Mouse (Mus musculus): ENCODE data around the gene Casp8.
"Not testable (repeated sequence)": the region's sequence is repeated elsewhere in the genome, so short reads cannot be mapped to it uniquely, and the experiment has no call there.

Gene Casp8

DNA sequence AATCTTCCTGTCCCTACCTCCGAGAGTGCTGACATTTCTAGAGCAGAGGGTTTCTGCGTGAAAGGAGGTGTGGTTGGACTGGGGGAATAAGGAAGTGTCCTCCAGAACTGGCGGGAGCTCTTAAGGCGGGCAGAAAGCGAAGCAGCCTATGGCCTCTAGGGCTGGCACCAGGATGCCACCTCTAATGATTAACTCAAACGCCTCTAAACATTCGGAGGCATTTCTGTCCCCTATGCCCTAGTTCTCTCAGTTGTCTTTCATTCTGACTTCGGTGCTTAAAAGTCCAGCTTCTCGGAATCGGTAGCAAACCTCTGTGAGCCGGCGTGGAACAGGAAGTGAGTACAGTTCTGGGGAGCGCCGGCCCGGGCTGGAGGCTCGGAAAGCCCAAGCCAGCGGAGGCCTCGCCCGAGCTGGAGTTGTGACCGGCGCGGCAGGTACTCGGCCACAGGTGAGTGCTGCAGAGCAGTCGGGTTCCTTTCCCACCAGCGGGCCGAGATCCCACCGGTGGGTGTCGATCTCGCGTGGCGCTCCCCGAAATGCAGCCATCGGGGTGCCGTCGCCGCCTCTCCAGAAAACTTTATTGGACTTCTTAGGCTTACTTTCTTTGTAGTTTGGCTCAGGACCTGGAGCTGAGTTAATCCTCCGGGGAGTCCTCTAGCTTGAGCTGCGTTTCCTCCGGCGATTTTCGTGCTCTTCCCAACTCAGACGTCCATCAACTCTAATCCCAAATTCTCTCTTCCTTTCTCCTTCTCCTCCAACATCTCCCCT is at the start of gene Casp8:
Gene Casp8, plus strand, starts transcription at position 84 of the 768 bp plus-strand sequence.
- peak; percentile 76 to 90 for DNase-seq

DNA sequence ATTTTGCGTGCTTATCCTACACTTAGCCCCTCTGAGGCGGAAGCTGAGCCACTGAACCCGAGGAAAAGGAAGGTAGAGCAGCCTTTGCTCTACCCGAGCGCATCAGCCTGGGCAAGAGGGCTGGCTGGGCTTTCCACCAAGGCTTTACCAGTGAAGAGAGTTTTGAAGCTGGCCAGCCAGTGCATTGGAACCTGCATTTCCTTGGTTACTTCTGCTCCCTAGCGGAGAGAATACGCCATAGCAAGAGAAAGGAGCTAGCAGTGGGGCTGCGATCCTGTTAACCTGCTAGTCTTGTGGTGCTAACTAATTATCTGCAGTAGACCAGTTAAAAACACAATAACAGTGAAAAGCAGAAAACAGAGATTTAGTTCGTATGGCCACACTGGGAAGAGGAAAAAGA is 48.3 kb upstream of the Casp8 start:
- DNase-seq: peak; percentile 66 to 76

DNA sequence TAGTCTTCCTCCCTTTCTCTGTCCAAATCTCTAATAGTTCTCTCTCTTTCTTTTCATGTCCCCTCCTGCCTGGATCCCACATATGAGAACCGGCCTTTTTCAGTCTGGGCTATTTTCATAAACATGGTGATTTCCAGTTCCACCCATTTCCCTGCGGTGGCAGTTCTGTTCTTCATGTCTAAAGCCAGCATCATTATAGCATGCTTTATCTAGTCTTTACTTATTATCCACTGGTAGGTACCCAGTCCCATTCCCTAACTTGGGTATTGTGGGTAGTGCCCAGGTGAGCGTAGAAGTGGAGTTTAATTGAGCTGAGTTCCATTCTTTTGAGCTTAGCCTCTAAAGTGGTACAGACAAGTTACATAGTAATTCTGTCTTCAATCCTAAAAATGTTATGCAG is 35.7 kb upstream of the Casp8 start:
- DNase-seq: no peak

GRCm38 (mm10) chr1:58760581-58760980 is 34.6 kb upstream of the Casp8 start:
- DNase-seq: no peak

GRCm38 (mm10) chr1:58761391-58762275 is 33.5 kb upstream of the Casp8 start:
- peak; percentile 55 to 65 for DNase-seq

DNA sequence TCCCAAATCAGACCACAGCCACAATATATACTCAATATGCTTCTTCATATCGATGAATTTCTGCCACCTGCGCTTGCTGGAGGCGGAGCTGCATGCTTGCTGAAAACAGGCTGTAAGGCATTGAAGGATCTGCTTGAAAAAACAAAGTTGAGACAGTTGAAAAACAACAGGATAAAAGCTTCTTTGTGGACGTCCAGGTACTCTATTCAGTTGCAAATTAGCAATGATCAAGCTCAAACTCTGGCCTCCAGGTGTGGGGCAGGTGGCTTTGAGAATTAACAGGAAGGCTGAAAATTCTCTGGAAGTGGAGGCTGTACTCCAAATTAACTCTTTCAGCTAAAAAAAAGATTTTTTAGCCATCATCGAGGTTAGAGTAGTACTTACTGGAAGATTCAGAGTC is 32.6 kb upstream of the Casp8 start:
- DNase-seq: no peak

DNA sequence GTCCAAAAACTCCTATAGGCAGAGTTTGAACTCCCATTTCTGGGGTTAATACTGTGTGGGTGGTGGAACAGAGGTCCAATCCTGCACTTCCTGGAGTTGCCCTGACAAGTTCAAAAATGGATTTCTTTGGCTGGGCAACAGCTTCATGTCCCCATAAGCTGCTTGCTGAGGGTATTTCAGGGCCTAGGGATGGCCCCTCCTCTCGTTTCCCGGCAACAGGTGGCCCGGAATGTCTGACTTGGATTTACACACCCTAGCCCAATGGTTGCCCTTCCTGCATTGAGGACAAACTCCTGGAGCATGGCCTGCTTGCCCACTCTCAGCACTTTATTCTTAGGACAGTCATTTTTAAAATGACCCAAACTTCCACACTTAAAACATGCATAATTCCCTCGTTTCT is 28.7 kb upstream of the Casp8 start:
- DNase-seq: not testable (repeated sequence)

DNA sequence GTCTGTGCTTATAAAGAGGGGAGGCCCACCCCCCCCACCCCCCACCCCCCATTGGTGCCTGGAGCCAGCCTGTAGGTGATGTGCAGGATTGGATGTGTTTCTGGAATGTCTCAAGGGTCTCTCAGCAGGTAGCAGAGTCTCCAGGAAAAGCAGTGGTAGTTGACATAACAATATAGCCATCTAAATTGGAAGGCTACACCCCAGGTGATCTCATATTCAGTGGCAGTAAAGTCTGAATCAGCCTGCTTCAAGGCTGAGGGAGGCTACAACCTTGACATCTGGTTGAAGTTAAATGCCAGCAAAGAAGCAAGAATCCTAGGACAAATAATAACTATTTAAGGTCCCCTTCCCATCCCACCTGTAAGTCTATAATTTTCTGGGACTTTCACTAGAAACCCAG is 26.0 kb upstream of the Casp8 start:
- no peak for DNase-seq

DNA sequence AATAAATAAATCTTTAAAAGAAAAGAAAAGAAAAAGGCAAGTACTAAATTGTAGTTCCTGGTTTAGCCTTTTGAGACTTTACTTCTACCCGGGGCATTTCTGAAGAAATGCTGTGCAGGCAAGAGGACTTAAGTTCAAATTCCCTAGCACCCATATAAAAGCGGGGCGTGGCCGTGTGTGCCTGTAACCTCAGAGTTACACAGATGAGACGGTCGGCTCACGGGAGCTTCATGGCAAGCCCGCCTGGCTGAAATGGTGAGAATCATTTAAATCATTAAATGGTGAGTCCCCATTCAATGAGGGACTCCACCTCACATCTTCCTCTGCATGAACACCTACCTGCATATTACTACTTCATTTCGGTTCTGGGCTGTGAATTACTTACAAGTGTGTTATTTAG is 25.5 kb upstream of the Casp8 start:
- no peak for DNase-seq

DNA sequence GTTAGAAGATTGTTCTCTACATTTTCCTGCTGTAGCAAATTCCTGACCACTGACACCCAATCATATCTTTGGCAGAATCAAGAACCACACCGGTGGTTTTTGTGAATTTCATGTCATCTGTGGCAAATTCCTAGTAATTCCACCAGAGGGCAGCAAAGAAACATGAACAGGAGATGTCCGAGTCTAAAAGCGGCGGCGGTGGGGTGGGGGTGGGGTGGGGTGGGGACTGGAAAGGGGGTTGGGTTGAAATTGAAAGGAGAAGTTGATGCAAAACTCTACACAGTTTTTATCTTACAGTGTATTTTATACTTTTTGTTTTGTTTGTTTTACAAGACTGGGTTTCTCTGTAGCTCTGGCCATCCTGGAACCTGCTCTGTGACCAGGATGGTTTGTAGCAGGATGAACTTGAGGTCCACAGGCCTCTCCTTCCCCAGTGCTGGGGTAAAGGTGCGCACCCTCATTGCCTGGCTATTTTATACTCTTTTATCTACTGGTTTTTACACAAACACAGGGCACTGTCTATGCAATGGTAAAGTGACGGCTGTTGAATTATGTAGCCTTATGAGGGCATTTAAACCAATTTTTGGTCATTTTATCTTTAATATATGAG is 25.0 kb upstream of the Casp8 start:
- peak in 1 of 2 experiments; percentile 74 for DNase-seq

GRCm38 (mm10) chr1:58772084-58772483 is 23.1 kb upstream of the Casp8 start:
- no peak for DNase-seq

- no peak for DNase-seq
Observed at GRCm38 (mm10) chr1:58773280-58773679, 21.9 kb upstream of the Casp8 start.

- peak; percentile 35 to 54 for DNase-seq
Observed at GRCm38 (mm10) chr1:58773905-58774304, 21.3 kb upstream of the Casp8 start.

GRCm38 (mm10) chr1:58775361-58775760 is 19.8 kb upstream of the Casp8 start:
- no peak for DNase-seq

GRCm38 (mm10) chr1:58777583-58777982 is 17.6 kb upstream of the Casp8 start:
- no peak for DNase-seq

GRCm38 (mm10) chr1:58778226-58778625 is 16.9 kb upstream of the Casp8 start:
- DNase-seq: no peak

- DNase-seq: no peak
Observed at GRCm38 (mm10) chr1:58786276-58786675, 8.9 kb upstream of the Casp8 start.

- no peak for DNase-seq
Observed at GRCm38 (mm10) chr1:58788410-58788809, 6.8 kb upstream of the Casp8 start.

- no peak for DNase-seq
Observed at GRCm38 (mm10) chr1:58794705-58795104, 469 bp upstream of the Casp8 start.

DNA sequence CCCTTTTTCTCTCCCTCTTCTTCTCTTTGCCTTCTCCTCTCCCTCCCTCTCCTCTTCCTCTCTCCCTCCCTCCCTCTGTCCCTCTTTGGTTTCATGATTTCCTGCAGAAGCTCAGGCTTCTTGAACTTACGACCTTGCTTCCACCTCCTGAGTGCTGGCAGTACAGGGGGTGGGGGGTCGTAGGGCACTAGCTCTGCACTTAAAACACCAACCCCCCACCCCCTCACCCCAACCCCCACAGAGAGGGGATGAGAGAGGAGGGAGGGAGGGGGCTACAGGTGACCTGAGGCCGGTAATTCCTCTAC is 837 bp downstream of the Casp8 start:
- no peak for DNase-seq

GRCm38 (mm10) chr1:58796853-58797252 is 1.7 kb downstream of the Casp8 start:
- no peak for DNase-seq

- DNase-seq: no peak
Observed at GRCm38 (mm10) chr1:58797370-58797769, 2.2 kb downstream of the Casp8 start.

GRCm38 (mm10) chr1:58798911-58799310 is 3.7 kb downstream of the Casp8 start:
- no peak for DNase-seq

- not testable (repeated sequence) for DNase-seq
Observed at GRCm38 (mm10) chr1:58800644-58801043, 5.5 kb downstream of the Casp8 start.

Measured in kidney, postnatal 25 days (tissue).